Mouse (Mus musculus) limb, embryonic 14.5 days (tissue): ENCODE data around the gene Rab5if. TPM values are rescaled to one million over a fixed set of nuclear protein-coding genes. Genes with fewer than 3 reads are reported as not detected.
A peak's percentile ranks its signal among the peaks of the same experiment; 100 is the strongest.

ENCODE experiments used
- ATAC-seq: fragments of 200-750 bp; cut with Nextera tagmentation; 2 replicates; pipeline ENCODE4 v1.8.0; 2017; ENCODE audit warnings: low read depth, moderate number of reproducible peaks, moderate TSS enrichment; ENCODE audit not compliant: low FRiP score
- DNase-seq: peaks from one replicate; pipeline ENCODE4 v3.0.0-alpha.2; 2015; ENCODE audit warnings: low spot score
- H3K27ac ChIP-seq: fragments of 300-500 bp; sonication (generic); replicated peaks from 2 replicates; pipeline ENCODE4 v1.5.1; 2014; ENCODE audit warnings: low read depth, mild to moderate bottlenecking, low read length, moderate library complexity, mixed read lengths
- H3K27me3 ChIP-seq: fragments of 300-500 bp; sonication (generic); 2 replicates; pipeline ENCODE4 v1.6.1; 2014; ENCODE audit warnings: low read length, mixed read lengths; ENCODE audit not compliant: control insufficient read depth, insufficient read depth
- H3K36me3 ChIP-seq: fragments of 300-500 bp; sonication (generic); 2 replicates; pipeline ENCODE4 v1.6.1; 2014; ENCODE audit warnings: mild to moderate bottlenecking, low read length, moderate library complexity, mixed read lengths; ENCODE audit not compliant: control insufficient read depth, insufficient read depth
- H3K4me1 ChIP-seq: fragments of 300-500 bp; sonication (generic); 2 replicates; pipeline ENCODE4 v1.6.1; 2014; ENCODE audit warnings: antibody characterized with exemption, low read length, mixed read lengths; ENCODE audit not compliant: control insufficient read depth, insufficient read depth
- H3K4me2 ChIP-seq: fragments of 300-500 bp; sonication (generic); replicated peaks from 2 replicates; pipeline ENCODE4 v1.6.1; 2014; ENCODE audit warnings: low read depth, mild to moderate bottlenecking, low read length, moderate library complexity; ENCODE audit not compliant: severe bottlenecking
- H3K4me3 ChIP-seq: fragments of 300-500 bp; sonication (generic); replicated peaks from 2 replicates; pipeline ENCODE4 v1.5.1; 2014; ENCODE audit warnings: low read length
- H3K9ac ChIP-seq: fragments of 300-500 bp; sonication (generic); 2 replicates; pipeline ENCODE4 v1.6.1; 2014; ENCODE audit warnings: mild to moderate bottlenecking, low read depth, low read length, moderate library complexity; ENCODE audit not compliant: severe bottlenecking
- H3K9me3 ChIP-seq: fragments of 300-500 bp; sonication (generic); 2 replicates; pipeline ENCODE4 v1.6.1; 2016; ENCODE audit warnings: low read length; ENCODE audit not compliant: control insufficient read depth
- POLR2A ChIP-seq: fragments of 200-500 bp; IDR thresholded peaks from 2 replicates; pipeline ENCODE4 v1.8.0; 2012; ENCODE audit warnings: inconsistent platforms, mild to moderate bottlenecking, moderate library complexity, borderline replicate concordance; ENCODE audit not compliant: insufficient read depth, insufficient read length; ENCODE audit errors: extremely low read depth
- WGBS: fragments of 180-500 bp; shearing (Covaris S2); extraction: QIAGEN DNeasy Blood & Tissue Kit; methylation state at CpG from one replicate; pipeline ENCODE4 v1.1.7; 2014; 5-methylcytosine and 5-hydroxymethylcytosine counted together
- polyA plus RNA-seq, 2 experiments: library from polyadenylated mRNA; depleted of rRNA in 1 of 2; stranded (reverse) in 1 of 2; unstranded in 1 of 2; fragments of >200 nt; fragmentation: Nextera tagmentation in 1 of 2; extraction: Ambion mirVana in 1 of 2; gene quantifications; 2 replicates each; pipeline versions ENCODE4 v1.2.1 to v1.2.3; 2012 to 2014

Rab5if gene
- polyA plus RNA-seq, 2 experiments: 106 to 171 TPM

- no peaks in the 10 kb centered on the region for H3K9me3 ChIP-seq
- peak; percentile 53 for DNase-seq
- no peaks in the 10 kb centered on the region for H3K4me1 ChIP-seq
- H3K27ac ChIP-seq: no peak overlapping the region
- no peak for TF ChIP-seq POLR2A
- H3K9ac ChIP-seq: no peak overlapping the region
- 30% methylated on average over 5 of the region's 5 CpGs for WGBS
- no peak overlapping the region for H3K4me2 ChIP-seq
- H3K4me3 ChIP-seq: no peak overlapping the region
- 0 out of 2 replicates have a peak, but pooled peaks have one; percentile 57 for ATAC-seq
- peaks cover 61% of the 10 kb centered on the region for H3K36me3 ChIP-seq
- H3K27me3 ChIP-seq: no peaks in the 10 kb centered on the region
These were observed 10.7 kb downstream of the Rab5if start for GRCm38 (mm10) chr2:156873629-156874028.

- Histone ChIP-seq H3K4me1 (no peaks in the 10 kb centered on the region), H3K27me3 (no peaks in the 10 kb centered on the region), H3K4me2 (no peak overlapping the region), H3K36me3 (peaks cover 55% of the 10 kb centered on the region), H3K27ac (no peak overlapping the region), H3K9ac (no peak overlapping the region), H3K4me3 (no peak overlapping the region), H3K9me3 (no peaks in the 10 kb centered on the region)
- no peak for TF ChIP-seq POLR2A
- DNase-seq (no peak), ATAC-seq (no peak)
- WGBS: 94% methylated on average over 8 of the region's 8 CpGs
These were observed 11.3 kb downstream of the Rab5if start for GRCm38 (mm10) chr2:156874047-156874759.

- DNase-seq: no peak
- Histone ChIP-seq H3K9ac (no peak overlapping the region), H3K27ac (no peak overlapping the region), H3K27me3 (no peaks in the 10 kb centered on the region), H3K4me1 (no peaks in the 10 kb centered on the region), H3K9me3 (no peaks in the 10 kb centered on the region), H3K4me3 (no peak overlapping the region), H3K4me2 (no peak overlapping the region), H3K36me3 (peaks cover 49% of the 10 kb centered on the region)
- no peak for ATAC-seq
- WGBS: 91% methylated on average over 4 of the region's 4 CpGs
- no peak for TF ChIP-seq POLR2A
These were observed 12.0 kb downstream of the Rab5if start for GRCm38 (mm10) chr2:156874760-156875510.

GRCm38 (mm10) chr2:156877726-156878125 lies 14.8 kb downstream of the Rab5if start:
- no peak overlapping the region for H3K27ac ChIP-seq
- H3K27me3 ChIP-seq: no peaks in the 10 kb centered on the region
- no peaks in the 10 kb centered on the region for H3K4me1 ChIP-seq
- no peak overlapping the region for H3K9ac ChIP-seq
- H3K4me2 ChIP-seq: no peak overlapping the region
- no peaks in the 10 kb centered on the region for H3K9me3 ChIP-seq
- WGBS: 51% methylated on average over 9 of the region's 9 CpGs
- ATAC-seq: no peak
- H3K4me3 ChIP-seq: no peak overlapping the region
- peaks cover 27% of the 10 kb centered on the region for H3K36me3 ChIP-seq
- no peak for DNase-seq
- no peak for TF ChIP-seq POLR2A

- TF ChIP-seq POLR2A: no peak
- no peak for ATAC-seq
- Histone ChIP-seq H3K36me3 (peaks cover 10% of the 10 kb centered on the region), H3K9me3 (no peaks in the 10 kb centered on the region), H3K9ac (no peak overlapping the region), H3K4me2 (no peak overlapping the region), H3K27ac (no peak overlapping the region), H3K27me3 (no peaks in the 10 kb centered on the region), H3K4me3 (no peak overlapping the region), H3K4me1 (no peaks in the 10 kb centered on the region)
- DNase-seq: no peak
- 86% methylated on average over 3 of the region's 3 CpGs for WGBS
These were observed 16.6 kb downstream of the Rab5if start for GRCm38 (mm10) chr2:156879541-156879940.
